Mouse (Mus musculus) thymus, postnatal 14 days (tissue): Measurements from ENCODE around the gene Apol6.

ENCODE experiments used
- DNase-seq: peaks from one replicate; pipeline ENCODE4 v3.0.0; 2021

Gene Apol6

GRCm38 (mm10) chr15:77072556-77073163 is 28.1 kb downstream of the Apol6 start:
- peak; percentile 9 for DNase-seq

- no peak for DNase-seq
Observed at GRCm38 (mm10) chr15:77076523-77076922, 32.0 kb downstream of the Apol6 start.

DNA sequence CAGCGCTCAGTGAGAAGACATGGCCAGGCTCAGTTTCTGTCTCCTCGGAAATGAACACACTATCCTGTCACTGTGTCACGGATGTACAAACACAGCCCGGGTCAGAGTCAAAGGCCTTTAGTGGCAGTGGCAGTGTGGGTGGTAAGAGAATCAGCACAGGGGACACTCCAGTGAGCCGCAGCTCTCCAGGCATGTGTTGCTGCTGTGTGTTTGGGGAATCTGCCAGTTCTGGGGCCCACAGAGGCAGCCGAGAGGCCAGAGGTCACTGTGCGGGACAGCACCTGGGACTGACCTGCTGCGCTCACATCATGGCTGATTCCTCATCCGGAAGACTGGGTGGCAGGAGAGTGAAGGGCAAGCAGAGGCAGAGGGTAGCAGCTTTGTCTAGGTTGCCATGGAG is 33.4 kb downstream of the Apol6 start:
- no peak for DNase-seq

GRCm38 (mm10) chr15:77078786-77079185 is 34.3 kb downstream of the Apol6 start:
- DNase-seq, result no peak

GRCm38 (mm10) chr15:77079256-77079822 is 34.8 kb downstream of the Apol6 start:
- DNase-seq, result no peak

- DNase-seq, result no peak
Observed at GRCm38 (mm10) chr15:77079890-77080361, 35.4 kb downstream of the Apol6 start.

- DNase-seq, result no peak
Observed at GRCm38 (mm10) chr15:77080684-77081254, 36.2 kb downstream of the Apol6 start.

GRCm38 (mm10) chr15:77081454-77081853 is 36.9 kb downstream of the Apol6 start:
- DNase-seq, result no peak

DNA sequence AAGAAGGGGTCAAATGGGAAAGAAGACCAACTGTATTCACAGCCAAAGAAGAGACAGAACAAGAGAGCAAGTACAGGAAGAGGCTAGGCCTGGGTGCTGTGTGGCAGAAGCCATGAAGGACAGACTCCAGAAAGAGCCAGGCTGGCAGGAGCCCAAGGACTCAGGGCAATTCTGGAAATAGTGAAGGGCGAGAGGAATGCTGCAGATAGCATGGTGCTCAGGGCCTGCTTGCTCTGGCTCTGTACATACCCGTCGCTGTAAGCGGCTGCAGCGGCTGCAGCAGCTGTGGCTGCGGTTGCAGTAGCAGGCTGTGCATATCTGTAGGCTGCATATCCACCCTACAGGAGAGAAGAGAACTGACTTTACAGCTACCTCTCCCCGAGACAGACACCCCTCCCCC is 41.3 kb downstream of the Apol6 start:
- DNase-seq, result no peak

DNA sequence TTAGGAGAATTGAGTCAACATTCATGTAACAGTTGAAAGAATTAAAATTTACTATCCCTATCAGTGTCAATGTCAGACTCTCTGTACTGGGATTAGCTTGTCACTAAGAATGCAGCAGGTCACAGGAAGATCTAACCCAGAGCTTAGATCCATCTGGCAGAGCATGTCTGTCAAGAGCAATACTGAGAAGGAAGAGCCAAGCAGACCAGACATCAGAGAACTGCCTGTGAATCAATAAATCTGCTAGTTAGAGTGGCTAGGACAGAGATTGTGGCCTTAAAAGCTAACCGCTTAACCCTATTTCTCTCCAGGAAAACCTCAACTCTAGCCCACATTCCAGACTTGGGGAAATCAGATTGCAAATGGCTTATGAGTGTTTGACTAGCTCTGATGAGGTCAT is 42.0 kb downstream of the Apol6 start:
- no peak for DNase-seq

GRCm38 (mm10) chr15:77089249-77089648 is 44.7 kb downstream of the Apol6 start:
- DNase-seq, result no peak

GRCm38 (mm10) chr15:77090531-77090930 is 46.0 kb downstream of the Apol6 start:
- DNase-seq, result no peak

- no peak for DNase-seq
Observed at GRCm38 (mm10) chr15:77091394-77091793, 46.9 kb downstream of the Apol6 start.

DNA sequence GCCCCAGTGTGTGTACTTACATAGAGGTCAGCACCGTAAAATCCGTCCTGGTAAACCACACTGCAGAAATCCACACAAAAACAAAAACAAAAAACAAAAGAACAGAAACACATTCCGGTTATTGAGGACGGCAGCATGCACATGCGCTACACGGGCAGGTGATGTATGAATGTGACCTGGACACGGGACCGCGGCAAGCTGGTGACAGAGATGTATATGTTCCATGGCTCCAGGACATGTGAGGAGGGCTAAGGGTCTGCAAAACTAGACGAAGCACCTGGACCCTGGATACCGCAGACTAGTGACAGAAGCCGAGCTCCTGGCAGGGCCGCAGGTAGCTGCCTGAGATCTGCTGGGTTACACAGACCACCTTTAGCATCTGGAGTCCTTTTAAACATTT is 49.9 kb downstream of the Apol6 start:
- no peak for DNase-seq

DNA sequence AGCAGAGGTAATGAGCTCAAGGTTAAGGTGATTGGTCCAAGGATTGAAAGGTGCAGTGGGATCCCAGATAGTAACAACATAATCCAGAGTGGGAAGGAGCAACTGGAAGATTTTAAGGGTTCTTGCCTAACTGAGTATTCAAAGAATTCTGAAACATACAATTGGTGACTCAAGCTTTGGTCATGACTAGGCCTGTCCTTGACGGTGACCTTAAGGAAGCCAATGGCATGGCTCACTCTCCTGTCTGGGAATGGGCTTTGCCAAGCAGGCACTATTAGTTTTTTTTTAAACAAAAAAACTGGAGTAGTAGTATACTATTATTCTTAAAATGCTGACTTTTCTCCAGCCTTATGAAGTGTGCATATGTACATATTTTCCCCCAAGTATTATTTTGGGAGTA is 50.7 kb downstream of the Apol6 start:
- no peak for DNase-seq

- no peak for DNase-seq
Observed at GRCm38 (mm10) chr15:77097358-77097757, 52.8 kb downstream of the Apol6 start.

DNA sequence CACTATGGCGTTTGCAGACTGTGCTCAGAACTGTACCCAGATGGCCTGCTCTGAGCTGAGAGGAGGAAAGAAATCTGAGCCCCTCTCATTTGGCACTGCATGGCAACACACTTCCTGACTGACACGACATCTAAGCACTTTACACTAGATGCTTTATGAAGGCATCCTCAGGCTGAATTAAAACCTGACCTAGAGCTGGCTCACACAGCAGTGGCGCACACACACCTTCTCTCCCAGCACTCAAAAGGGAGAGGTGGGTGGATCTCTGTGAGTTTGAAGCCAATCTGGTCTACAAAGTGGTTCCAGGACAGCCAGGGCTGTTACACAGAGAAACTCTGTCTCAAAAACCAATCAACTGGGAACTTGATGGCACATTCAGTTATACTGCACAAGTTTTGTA is 55.2 kb downstream of the Apol6 start:
- DNase-seq, result no peak

DNA sequence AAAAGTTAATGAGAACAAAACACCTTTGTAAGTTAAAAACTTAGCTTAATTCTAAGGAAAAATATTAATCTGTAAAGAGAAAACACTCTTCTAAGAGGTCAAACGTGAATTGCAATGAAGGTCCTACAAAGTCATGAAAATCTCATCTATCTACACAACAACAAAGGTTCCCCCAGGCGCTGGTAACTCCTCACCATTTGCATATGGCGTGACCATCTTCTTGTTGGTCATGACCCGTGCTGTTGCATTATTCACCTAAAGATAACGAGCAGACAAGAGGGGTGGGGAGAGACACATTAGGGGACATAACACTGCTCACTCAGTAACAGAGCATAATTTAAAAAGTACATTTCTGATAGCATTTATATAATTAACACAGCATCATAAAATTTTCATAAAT is 58.2 kb downstream of the Apol6 start:
- no peak for DNase-seq

GRCm38 (mm10) chr15:77104349-77105158 is 60.0 kb downstream of the Apol6 start:
- DNase-seq, result no peak

- no peak for DNase-seq
Observed at GRCm38 (mm10) chr15:77105273-77105672, 60.7 kb downstream of the Apol6 start.
